Mouse (Mus musculus) lung, postnatal 0 days (tissue): ENCODE measurements at regions not wholly inside any gene's neighbourhood (a gene's known extent, or its start where the extent isn't known, plus 50 kb on each side); places are given as distances from the start of the nearest gene placed in this dataset.
"Not testable (repeated sequence)": the region's sequence is repeated elsewhere in the genome, so short reads cannot be mapped to it uniquely, and the experiment has no call there.

Experiments
- CTCF ChIP-seq: IDR thresholded peaks from 2 replicates; pipeline ENCODE4 v1.5.1; 2016; ENCODE audit warnings: antibody characterized with exemption, mild to moderate bottlenecking
- EP300 ChIP-seq: IDR thresholded peaks from 2 replicates; pipeline ENCODE4 v1.6.1; 2016; ENCODE audit warnings: antibody characterized with exemption, mild to moderate bottlenecking, control low read depth

- not testable (repeated sequence) for TF ChIP-seq CTCF, EP300
These were observed 246.0 kb upstream of the Olfr161 start for GRCm38 (mm10) chr16:3344725-3345380.
